Mouse (Mus musculus): ENCODE data around the gene Gm10283. TPM values are rescaled to one million over a fixed set of nuclear protein-coding genes. Genes with fewer than 3 reads are reported as not detected.

Gm10283 gene
- total RNA-seq, 2 experiments from 2014 or later: not detected

Other genes with a start within 250 kb of the Gm10283 start
- gene Aadat, start 2.7 kb upstream of the Gm10283 start, total RNA-seq (2021): not detected
- 10 to 100 TPM in 1 of 2 experiments, 1 to 10 TPM in 1; 9.0 to 10.6 TPM for gene Mfap3l, start 129.6 kb upstream of the Gm10283 start, total RNA-seq (2021)